Mouse (Mus musculus) thymus, adult 2 months (tissue): Measurements from ENCODE around the gene Gdpd3. TPM values are rescaled to one million over a fixed set of nuclear protein-coding genes. Genes with fewer than 3 reads are reported as not detected.
A peak's percentile ranks its signal among the peaks of the same experiment; 100 is the strongest.

ENCODE experiments used
- DNase-seq: peaks from one replicate; pipeline ENCODE4 v3.0.0; 2021
- H3K27ac ChIP-seq: fragments of 200-500 bp; 2 replicates; pipeline ENCODE4 v1.5.1; 2012; ENCODE audit warnings: low read length, control low read depth; ENCODE audit not compliant: control insufficient read depth, insufficient read depth
- H3K27me3 ChIP-seq: fragments of 200-500 bp; 2 replicates; pipeline ENCODE4 v1.6.1; 2012; ENCODE audit warnings: mild to moderate bottlenecking, low read length, moderate library complexity, mixed read lengths; ENCODE audit not compliant: control insufficient read depth, insufficient read depth
- H3K36me3 ChIP-seq: fragments of 200-500 bp; 2 replicates; pipeline ENCODE4 v1.6.1; 2012; ENCODE audit warnings: mild to moderate bottlenecking, low read length, moderate library complexity; ENCODE audit not compliant: control insufficient read depth, insufficient read depth
- H3K4me1 ChIP-seq: fragments of 200-500 bp; replicated peaks from 2 replicates; pipeline ENCODE4 v1.6.1; 2012; ENCODE audit warnings: low read length; ENCODE audit not compliant: control insufficient read depth, insufficient read depth
- H3K4me3 ChIP-seq: fragments of 200-500 bp; 2 replicates; pipeline ENCODE4 v1.5.1; 2012; ENCODE audit warnings: mild to moderate bottlenecking, low read length, control low read depth, moderate library complexity; ENCODE audit not compliant: control insufficient read depth, insufficient read depth
- CTCF ChIP-seq: fragments of 200-500 bp; IDR thresholded peaks from 2 replicates; pipeline ENCODE4 v1.5.1; 2012; ENCODE audit warnings: mild to moderate bottlenecking, control low read depth, low read length, moderate library complexity, borderline replicate concordance; ENCODE audit not compliant: control insufficient read depth, poor library complexity, insufficient read depth; ENCODE audit errors: extremely low read depth
- POLR2A ChIP-seq: fragments of 200-500 bp; IDR thresholded peaks from 2 replicates; pipeline ENCODE4 v1.6.1; 2012; ENCODE audit warnings: mild to moderate bottlenecking, low read length, control low read depth, moderate library complexity; ENCODE audit not compliant: control insufficient read depth, poor library complexity, insufficient read depth; ENCODE audit errors: extremely low read depth
- WGBS: fragments of 180-500 bp; shearing (Covaris S2); methylation state at CpG from one replicate; pipeline ENCODE4 v1.1.7; 2018; 5-methylcytosine and 5-hydroxymethylcytosine counted together
- polyA plus RNA-seq: library from polyadenylated mRNA; depleted of rRNA; stranded (reverse); fragments of >200 nt; gene quantifications from 2 replicates; pipeline ENCODE4 v1.2.3, GENCODE M21; 2012

Gene Gdpd3
- polyA plus RNA-seq, 1 experiment: 15.7 TPM

- Histone ChIP-seq H3K36me3 (no peaks in the 10 kb centered on the region), H3K27me3 (no peaks in the 10 kb centered on the region), H3K4me1 (peaks cover 14% of the 10 kb centered on the region), H3K27ac (no peak overlapping the region), H3K4me3 (no peak overlapping the region)
- WGBS: 79% methylated on average over 5 of the region's 5 CpGs
- TF ChIP-seq POLR2A (no peak), CTCF (no peak)
- DNase-seq: no peak
These were observed 43.7 kb downstream of the Gdpd3 start for GRCm38 (mm10) chr7:126809723-126810369.

- H3K27ac ChIP-seq: no peak overlapping the region
- no peaks in the 10 kb centered on the region for H3K27me3 ChIP-seq
- DNase-seq: no peak
- H3K4me1 ChIP-seq: peaks cover 5% of the 10 kb centered on the region
- 81% methylated on average over 8 of the region's 8 CpGs for WGBS
- TF ChIP-seq CTCF (no peak), POLR2A (no peak)
- no peak overlapping the region for H3K4me3 ChIP-seq
- H3K36me3 ChIP-seq: no peaks in the 10 kb centered on the region
These were observed 49.6 kb downstream of the Gdpd3 start for GRCm38 (mm10) chr7:126815726-126816222.

GRCm38 (mm10) chr7:126816494-126816893 is 50.4 kb downstream of the Gdpd3 start:
- no peak for TF ChIP-seq CTCF
- no peaks in the 10 kb centered on the region for H3K27me3 ChIP-seq
- 93% methylated on average over 8 of the region's 8 CpGs for WGBS
- no peak for DNase-seq
- H3K27ac ChIP-seq: no peak overlapping the region
- no peak overlapping the region for H3K4me3 ChIP-seq
- H3K4me1 ChIP-seq: peaks cover 5% of the 10 kb centered on the region
- no peaks in the 10 kb centered on the region for H3K36me3 ChIP-seq

GRCm38 (mm10) chr7:126817595-126817994 is 51.5 kb downstream of the Gdpd3 start:
- DNase-seq: no peak
- no peak overlapping the region for H3K27ac ChIP-seq
- H3K27me3 ChIP-seq: no peaks in the 10 kb centered on the region
- no peaks in the 10 kb centered on the region for H3K36me3 ChIP-seq
- WGBS: 92% methylated on average over 7 of the region's 7 CpGs
- no peak overlapping the region for H3K4me3 ChIP-seq
- H3K4me1 ChIP-seq: peaks cover 5% of the 10 kb centered on the region
- TF ChIP-seq POLR2A: no peak
- TF ChIP-seq CTCF: no peak

GRCm38 (mm10) chr7:126818818-126819217 is 52.7 kb downstream of the Gdpd3 start:
- H3K27ac ChIP-seq: no peak overlapping the region
- DNase-seq: no peak
- no peaks in the 10 kb centered on the region for H3K36me3 ChIP-seq
- 47% methylated on average over 1 of the region's 1 CpGs for WGBS
- H3K27me3 ChIP-seq: no peaks in the 10 kb centered on the region
- no peak overlapping the region for H3K4me3 ChIP-seq
- H3K4me1 ChIP-seq: peaks cover 4% of the 10 kb centered on the region
- TF ChIP-seq CTCF (no peak), POLR2A (no peak)

- peak; percentile 77 for DNase-seq
- H3K4me1 ChIP-seq: no peaks in the 10 kb centered on the region
- H3K27ac ChIP-seq: no peak overlapping the region
- H3K27me3 ChIP-seq: no peaks in the 10 kb centered on the region; the same call in 1 of the 2 replicates
- H3K36me3 ChIP-seq: no peaks in the 10 kb centered on the region
- WGBS: 32% methylated on average over 7 of the region's 7 CpGs
- H3K4me3 ChIP-seq: no peak overlapping the region
- TF ChIP-seq POLR2A (no peak), CTCF (peak; percentile 82; the same call in 1 of the 2 replicates)
These were observed 55.8 kb downstream of the Gdpd3 start for GRCm38 (mm10) chr7:126821835-126822511.

GRCm38 (mm10) chr7:126822741-126823140 is 56.6 kb downstream of the Gdpd3 start:
- Histone ChIP-seq H3K36me3 (no peaks in the 10 kb centered on the region), H3K4me3 (no peak overlapping the region), H3K27me3 (no peaks in the 10 kb centered on the region; the same call in 1 of the 2 replicates), H3K27ac (no peak overlapping the region), H3K4me1 (no peaks in the 10 kb centered on the region)
- TF ChIP-seq CTCF (no peak), POLR2A (no peak)
- 79% methylated on average over 9 of the region's 9 CpGs for WGBS
- no peak for DNase-seq
